Mouse (Mus musculus) erythroid progenitor cell, adult 5-6 weeks (primary cell): ENCODE results near the gene Psmd2. TPM values are rescaled to one million over a fixed set of nuclear protein-coding genes. Genes with fewer than 3 reads are reported as not detected.
A peak's percentile ranks its signal among the peaks of the same experiment; 100 is the strongest.

Source experiments
- ATAC-seq: replicated peaks from 2 replicates; pipeline ENCODE4 v1.8.0; 2016; ENCODE audit warnings: moderate number of reproducible peaks, mild to moderate bottlenecking, moderate TSS enrichment, inconsistent platforms; ENCODE audit not compliant: poor library complexity, low FRiP score, severe bottlenecking
- total RNA-seq, 2 experiments: library from RNA; stranded (forward) in 1 of 2; stranded (reverse) in 1 of 2; fragments of 150-400 nt in 1 of 2; fragments of 186-747, 209-891 nt in 1 of 2; gene quantifications; 2 replicates each; pipeline versions ENCODE4 v1.2.3 to v1.2.4; 2015 to 2017; ENCODE audit warnings: low replicate concordance in 2 of 2

Gene Psmd2
- total RNA-seq (2015; ENCODE audit: low replicate concordance), result 71.7 and 115 TPM in 2 replicates
- 125 and 131 TPM in 2 replicates for total RNA-seq (2017; ENCODE audit: low replicate concordance)

DNA sequence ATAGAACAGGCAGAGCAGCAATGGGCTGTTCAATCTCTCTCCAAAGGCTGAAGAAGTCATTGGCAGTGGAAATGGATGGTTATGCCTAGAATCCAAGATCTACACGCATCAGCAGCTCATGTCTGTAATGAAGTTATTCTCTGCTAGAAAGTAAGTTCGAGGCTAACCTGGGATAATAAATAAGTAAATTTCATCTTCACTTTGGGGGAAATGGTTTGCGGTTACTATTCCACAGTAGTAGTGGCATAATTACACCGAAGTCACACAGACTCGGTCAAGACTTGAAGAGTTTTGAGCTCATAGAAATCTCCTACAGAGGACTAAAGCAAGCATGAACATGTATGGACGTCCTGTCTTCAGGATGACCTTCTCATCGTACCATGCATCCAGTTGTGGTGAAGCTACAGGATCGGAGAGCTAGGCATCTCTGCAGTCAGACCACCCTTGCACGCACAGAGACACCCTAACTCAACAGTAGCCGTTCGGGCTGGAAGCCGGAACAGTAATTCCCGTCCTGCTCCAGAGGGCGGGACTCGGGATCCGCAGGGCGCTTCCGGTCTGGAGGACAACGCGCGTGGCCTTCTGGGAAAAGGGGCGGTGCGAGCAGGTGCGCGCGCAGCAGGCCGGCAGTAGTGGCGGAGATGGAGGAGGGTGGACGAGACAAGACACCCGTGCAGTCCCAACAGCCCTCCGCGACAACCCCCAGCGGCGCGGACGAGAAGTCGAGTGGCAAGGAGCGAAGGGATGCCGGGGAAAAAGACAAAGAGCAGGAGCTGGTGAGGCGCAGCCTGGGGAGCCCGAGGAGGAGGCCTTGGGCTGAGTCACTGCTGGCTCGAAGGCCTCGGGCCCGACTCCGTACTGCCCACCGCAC, at the start of gene Psmd2:
Gene Psmd2 (plus strand): TSS at position 577 of the 871 bp plus-strand sequence.
- peak; percentile 99 for ATAC-seq

DNA sequence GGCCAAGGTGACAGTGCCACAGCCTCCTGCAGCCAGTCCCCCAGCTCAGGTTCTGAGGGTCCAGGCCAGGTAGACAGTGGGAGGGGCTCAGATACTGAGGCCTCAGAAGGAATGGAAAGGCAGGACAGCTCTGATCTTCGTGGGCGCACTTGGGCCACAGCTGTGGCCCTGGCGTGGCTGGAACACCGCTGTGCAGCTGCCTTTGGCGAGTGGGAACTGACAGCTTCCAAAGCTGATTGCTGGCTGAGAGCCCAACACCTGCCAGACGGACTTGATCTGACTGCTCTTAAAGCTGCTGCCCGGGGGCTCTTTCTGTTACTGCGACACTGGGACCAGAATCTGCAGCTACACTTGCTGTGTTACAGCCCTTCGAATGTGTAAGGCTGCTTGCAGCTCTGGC, 46.7 kb upstream of the Psmd2 start:
- no peak for ATAC-seq

DNA sequence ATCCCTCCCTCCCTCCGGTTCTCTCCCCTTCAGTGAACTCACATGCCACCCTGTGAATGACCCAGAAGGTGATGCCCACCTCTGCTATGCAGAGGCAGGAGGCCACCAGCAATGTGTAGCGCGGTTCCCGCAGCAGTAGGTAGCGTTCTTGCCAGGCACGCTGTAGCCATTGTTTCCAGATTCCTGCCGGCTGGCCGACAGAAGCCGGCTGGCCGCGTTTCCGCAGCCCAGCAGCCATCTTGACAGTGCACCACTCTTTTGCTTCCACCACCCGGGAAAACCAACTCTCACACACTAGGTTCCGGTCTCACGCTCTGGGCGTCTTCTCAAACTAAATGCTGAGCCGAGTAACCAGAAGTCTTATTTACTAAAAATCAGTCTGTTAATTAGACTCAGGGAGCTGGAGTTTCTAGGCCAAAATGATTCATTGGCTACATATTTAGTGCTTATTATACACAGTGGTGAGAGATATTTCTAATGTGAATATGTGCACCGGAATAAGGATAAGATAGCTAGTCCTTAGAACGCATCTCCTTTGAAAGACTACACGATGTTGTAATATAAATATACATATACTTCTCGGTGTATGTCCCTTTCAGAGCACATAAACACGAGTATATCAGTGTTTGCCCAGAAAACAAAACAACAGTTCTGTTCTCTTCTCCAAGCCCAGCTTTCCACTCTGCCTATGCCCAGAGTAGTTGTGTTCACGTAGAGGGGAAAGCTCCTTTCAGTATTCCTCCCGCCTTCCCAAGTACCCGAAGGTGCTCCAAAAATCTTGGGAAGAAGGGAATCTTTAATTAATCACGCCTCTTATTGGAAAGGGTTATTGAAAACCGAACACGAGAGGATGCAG, 40.7 kb upstream of the Psmd2 start:
- peak; percentile 64 for ATAC-seq

DNA sequence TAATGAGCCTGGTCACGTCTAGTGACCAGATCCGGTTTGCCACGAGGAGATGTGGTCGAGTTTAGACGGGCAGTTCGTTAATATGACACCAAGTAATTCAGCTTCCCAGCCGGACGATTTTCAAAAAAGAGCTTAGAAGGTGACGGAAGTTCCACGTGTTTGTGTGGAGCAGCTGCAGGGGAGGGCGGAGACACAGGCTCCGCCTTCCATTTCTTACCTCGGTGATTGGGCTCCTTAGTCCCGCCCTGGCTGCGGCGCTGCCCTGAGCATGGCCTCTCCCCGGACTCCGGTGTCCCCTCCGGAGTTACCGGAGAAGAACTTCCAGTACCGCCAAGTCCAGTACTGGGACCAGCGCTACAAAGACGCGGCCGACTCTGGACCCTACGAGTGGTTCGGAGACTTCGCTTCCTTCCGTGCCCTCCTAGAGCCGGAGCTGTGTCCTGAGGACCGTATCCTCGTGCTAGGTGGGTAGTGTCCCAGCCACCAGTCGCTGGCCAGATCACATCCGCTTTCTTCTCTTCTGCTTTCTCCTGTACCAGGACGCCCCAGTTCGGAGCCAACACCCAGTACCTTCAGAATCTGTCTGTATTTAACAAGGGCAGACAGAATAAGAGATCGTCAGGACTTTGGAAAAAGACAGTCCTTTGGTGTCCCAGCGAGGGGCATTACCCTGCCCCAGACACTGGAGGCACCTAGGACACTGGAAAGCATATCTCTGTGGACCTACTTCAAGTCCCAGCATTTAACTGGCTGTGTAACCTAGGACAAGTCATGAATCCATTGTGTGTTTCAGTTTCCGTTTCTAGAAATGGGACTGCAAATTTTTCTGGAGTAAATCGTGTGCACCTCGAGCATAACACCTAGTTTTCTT, 39.9 kb upstream of the Psmd2 start, which contains the start of the genes Eef1akmt4, Gm49333 and Alg3:
Gene Eef1akmt4 (plus strand): TSS at position 237 of the 871 bp plus-strand sequence.
Gene Gm49333 (plus strand): TSS at position 254 of the 871 bp plus-strand sequence.
Gene Alg3 (minus strand): TSS at position 379 of the 871 bp plus-strand sequence.
- peak; percentile 97 for ATAC-seq

DNA sequence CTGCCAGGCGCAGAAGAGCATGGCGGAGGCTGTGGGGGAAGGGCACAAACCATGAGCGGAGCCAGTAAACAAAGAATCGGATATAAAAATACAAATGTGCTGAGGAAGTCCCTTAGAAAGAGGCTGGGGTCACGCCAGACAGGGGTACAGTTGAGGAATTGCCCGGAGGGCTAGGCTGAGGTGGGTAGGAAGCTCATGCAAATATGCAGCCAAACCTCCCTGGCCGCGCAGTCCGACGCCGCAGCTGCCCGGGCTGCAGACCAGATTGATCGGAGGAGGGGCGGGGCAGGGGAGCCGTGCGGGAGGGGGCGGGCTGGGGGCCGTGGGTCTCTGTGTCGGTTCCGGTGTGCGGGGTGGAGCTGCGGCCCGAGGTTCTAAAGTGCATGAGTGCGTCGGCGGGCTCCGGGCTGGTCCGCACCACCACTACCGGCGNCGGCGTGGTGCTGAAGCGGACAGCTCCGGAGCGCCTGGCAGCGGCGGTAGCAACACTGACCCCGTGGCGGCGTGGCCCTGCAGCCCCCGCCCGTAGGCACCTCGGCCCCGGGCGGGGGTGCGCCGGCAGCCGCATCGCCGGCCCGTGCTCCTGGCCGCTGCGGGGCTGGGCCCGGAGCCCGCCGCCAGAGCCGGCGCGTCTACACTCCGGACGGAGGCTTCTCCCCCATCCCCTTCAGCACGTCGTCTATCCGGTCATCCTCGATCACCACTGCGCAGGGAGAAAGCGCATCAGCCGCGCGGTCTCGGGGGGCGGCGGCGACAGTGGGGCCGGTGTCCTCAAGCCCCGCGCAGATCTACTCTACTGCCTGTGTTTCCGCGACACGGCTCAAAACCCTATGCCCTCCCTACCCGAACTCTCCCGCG, 31.7 kb upstream of the Psmd2 start:
- ATAC-seq, result no peak

DNA sequence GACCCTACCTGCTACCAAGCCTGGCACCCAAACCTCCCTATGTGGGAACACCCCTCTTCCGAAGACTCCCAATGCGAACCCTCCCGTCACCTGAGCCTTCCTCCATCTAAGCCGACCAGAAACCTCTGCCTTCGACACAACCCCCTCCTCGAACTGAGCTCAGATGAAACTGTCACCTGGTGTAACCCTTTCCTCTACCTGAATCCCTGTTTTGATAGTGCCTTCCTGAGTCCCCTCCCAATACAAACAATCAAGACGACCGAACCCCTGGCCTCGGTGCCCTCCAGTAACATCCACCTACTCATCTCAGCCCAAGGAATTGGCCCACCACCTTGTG, 31.1 kb upstream of the Psmd2 start:
- ATAC-seq, result no peak

DNA sequence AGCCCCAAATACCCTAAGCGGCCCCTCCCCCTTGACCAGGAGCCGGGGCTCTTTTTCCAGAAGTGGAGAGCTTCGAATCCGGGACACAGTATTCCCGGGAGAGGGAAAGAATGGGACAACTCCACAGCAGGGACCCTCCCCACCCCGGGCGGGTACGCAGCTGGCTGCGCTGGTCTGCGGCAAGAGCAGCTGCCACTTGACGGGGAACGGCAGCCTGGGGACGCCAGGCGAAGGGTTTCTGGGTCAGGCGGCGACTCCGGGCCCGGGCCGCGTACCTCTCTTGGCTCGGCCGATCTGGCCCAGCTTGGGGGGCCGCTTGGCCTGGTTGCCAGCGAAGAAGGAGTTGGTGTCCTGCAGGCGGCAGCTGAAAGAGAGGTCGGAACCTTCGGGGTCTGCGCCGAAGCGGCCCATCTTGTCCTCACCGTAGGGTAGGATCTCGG, 30.7 kb upstream of the Psmd2 start:
- ATAC-seq, result no peak

DNA sequence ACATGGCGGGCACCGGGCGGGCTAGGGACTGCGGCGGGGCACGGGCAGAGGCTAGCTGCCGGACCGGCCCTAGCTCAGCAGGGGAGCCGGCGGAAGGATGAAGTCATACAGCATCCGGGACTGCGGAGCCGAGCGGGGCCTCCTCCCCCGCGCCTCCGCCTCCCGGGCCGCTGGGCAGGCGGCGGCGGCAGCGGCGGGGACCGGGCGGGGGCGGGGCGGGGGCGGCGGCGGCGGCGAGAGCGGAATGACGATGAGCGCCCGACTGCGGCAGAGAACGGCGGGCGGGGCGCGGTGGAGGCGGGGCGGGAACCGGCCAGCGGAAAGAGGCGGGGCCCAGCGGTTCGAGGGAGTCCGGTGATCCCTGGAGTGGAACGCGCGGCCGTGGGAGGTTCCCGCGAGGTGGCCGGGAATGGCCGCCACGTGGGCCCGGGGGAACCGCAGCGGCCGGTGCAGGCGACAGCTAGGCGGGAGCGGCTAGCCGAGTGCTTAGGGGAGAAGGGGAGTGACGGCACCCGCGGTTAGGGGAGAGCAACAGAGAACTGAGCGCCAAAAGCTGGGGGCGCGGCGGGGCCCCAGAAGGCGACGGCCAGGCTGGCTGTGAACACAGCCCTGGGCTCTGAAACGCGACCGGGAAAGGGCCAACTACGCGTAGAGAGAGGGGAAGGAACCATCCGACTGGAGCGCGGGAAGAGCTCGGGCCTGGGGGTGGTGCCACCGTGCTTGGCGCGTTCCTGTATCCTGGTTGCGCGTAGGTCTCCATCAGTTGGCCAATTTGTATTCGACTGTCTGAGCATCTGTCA, 30.1 kb upstream of the Psmd2 start, which contains the start of gene Camk2n2:
Gene Camk2n2 (minus strand): TSS at position 97 of the 800 bp plus-strand sequence.
- ATAC-seq, result peak; percentile 83

DNA sequence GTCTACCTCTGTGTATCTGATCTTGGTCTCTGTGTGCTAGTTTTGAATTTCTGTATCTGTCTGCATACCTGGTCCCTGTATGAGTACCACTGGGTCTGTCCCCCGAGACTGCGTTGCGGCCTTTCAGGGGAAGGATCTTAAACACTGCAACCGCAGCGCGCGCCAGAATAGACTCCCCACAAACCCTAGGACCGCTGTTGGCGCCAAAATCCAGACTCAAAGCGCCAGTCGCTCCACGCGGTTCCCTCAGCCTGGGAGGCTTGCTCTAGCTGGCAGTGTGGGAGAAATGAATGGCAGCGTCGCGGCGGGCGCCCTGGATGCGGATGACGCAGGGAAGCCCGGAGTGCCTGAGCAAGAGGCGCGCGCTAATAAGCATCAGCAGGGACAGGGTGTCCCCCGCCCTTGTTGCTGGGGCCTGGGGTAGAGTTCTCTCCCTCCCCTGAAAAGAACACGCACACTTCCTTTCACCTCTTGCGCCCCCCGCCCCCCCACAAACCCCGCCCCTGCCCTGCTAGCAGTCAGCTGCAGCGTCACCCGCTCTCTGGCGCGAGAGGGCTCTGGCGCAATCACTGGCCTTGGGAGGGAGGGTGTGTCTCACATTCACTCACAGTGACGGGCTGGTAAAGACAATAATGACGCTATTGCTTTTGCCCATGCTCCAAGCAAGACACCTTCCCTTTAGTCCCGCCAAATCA, 29.3 kb upstream of the Psmd2 start:
- ATAC-seq, result no peak

DNA sequence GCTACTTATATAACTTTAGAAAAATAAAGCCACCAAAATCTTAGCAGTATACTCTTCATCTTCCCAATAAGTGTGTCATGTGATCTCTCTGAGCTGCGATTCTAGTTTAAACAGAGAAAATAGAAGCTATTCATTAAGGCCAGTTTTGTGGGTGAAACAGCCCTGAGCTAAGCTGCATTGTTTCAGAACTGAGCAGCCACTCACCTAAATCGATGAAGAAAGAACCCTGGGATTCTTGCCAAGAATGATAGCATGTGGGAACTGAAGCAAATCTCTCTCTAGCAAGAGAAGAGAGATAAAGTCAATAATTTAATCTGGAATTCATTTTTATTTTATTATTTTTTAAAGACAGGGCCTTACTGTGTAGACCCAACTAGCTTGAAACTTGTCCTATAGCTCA, 28.2 kb upstream of the Psmd2 start:
- no peak for ATAC-seq

DNA sequence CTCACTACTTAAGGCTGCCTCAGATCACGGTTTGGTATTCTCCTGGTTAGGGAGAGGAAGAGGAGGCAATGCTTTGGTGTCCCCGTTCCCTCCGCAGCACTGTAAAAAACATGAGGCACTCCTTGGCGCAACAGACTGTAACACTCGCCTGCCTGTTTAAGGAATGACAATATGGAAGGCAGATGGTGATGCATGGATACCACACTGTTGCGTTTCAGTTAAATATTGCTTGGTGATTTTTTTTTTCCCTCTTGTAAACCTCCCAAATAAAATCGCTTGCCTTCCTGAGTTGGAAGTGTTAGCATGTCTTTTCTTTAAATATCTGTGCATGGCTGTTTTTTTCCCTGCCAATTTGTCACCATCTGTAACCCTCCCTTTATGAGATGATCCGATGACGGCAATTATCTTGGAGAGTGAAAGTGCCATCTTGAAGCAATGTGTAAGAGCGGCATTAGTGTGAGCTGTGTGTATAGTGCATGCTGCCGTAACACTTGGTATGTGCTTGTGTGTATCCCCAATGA, 22.5 kb upstream of the Psmd2 start:
- no peak for ATAC-seq

DNA sequence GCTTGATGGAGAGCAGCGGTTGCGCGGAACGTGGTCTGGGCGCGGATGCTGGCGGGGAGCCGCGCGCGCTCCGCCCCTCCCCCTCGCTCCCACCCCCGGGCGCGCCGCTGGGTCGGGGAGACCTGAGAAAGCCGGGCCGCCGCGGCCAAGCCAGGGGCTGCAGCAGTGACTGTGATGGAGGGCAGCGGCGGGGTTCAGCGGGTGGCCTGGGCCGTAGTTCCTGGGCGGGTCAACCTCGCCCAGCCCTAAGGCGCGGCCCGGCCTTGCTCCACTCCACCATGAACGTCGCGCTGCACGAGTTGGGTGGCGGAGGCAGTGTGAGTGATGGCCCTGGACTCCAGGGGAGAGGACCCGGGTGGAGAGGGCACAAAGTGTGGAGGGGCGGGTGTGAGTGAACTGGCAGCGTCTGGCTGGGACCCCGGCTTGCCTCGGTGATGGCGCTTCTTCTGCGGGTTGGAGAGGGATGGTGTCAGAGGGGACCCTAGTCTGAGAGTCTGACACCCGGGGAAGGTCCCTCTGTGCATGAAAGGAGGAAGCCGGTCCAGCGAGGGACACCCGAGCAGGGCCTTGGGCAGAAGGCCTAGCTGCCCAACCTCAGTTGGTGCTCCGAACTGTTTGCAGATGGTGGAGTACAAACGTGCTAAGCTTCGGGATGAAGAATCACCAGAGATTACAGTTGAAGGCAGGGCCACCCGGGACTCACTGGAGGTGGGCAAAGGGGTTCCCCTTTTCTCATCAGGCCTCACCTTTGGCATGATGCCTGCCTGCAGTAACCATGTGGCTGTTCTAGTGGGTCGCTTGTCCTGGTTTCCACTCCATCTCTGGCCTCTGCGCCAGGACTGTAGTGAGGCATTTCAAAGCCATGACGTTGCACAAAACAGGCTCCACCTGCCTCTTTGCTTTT, 21.5 kb upstream of the Psmd2 start, which contains the start of gene Ece2:
Gene Ece2 (plus strand): TSS at position 98 of the 904 bp plus-strand sequence.
- ATAC-seq, result no peak; the same call in 1 of the 2 replicates

DNA sequence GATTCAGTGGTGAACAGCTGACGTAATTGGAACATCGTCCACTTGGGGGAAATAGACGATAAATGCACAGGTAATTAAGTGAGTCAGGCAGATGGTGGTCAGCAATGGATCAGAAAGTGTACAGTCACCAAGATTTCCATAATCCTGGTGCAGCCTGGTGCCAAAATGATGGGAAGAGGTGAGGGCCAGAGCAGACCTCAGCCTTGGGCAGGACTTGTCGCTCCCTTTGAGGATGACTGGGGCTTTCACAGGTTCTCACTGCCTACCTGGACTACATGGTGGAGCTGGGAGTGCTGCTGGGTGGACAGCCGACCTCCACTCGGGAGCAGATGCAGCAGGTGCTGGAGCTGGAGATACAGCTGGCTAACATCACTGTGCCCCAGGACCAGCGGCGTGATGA, 14.0 kb upstream of the Psmd2 start:
- ATAC-seq, result no peak

DNA sequence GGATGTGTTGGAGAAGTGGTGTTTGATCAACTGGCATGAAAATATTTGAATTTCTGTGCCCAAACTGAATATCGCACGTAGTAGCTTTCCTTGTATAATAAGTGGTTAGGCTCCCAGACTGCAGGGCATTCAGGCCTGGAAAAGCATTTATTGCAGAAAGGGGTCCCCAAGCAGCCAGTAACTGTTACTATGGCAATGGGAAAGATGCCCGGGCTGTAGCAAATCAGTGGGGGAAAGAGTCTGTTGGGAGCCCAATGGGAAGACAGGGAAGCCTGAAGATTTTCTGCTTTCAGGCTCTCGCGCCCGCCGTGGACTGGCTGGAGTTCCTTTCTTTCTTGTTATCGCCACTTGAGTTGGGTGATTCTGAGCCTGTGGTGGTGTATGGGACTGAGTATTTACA, 13.1 kb upstream of the Psmd2 start:
- ATAC-seq, result no peak

DNA sequence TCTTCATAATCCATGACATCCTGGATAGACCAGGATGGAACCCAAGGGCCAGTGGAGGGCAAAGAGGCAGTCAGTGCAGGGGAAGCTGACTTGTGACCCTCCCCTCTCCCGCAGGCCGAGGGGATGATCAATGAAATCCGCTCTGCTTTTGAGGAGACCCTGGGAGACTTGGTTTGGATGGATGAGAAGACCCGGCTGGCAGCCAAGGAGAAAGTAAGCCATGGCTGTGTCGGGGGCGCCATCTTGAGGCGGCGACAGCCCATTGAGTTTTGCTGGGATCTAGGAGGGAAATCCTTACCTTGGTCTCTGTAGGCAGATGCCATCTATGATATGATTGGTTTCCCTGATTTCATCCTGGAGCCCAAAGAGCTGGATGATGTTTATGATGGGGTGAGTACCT, 9.3 kb upstream of the Psmd2 start:
- ATAC-seq, result no peak

DNA sequence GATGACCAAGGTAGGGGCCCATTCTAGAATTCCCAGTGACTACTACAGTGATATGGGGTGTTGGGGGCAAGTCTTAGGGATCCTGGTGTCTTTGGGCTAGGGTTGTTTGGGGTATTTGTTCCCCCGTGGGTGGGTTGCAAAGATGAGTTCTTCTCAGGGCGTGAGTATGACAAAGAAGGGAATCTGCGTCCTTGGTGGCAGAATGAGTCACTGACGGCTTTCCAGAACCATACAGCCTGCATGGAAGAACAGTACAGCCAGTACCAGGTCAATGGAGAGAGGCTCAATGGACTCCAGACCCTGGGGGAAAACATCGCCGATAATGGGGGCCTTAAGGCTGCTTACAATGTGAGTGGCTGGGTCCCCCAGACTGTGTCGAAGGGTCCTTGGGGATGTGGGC, 7.5 kb upstream of the Psmd2 start:
- ATAC-seq, result no peak
